Mouse (Mus musculus) kidney, adult 8-10 months (tissue): ENCODE measurements around the gene Unc13a.

Experiments used
- DNase-seq, 2 experiments: peaks; one replicate each; pipeline ENCODE4 v3.0.0; 2022

The Unc13a gene

GRCm38 (mm10) chr8:71619786-71620185 is 51.8 kb downstream of the Unc13a start:
- no peak for DNase-seq

- no peak for DNase-seq
These were observed 58.1 kb downstream of the Unc13a start for GRCm38 (mm10) chr8:71613418-71613817.

GRCm38 (mm10) chr8:71612141-71612540 is 59.4 kb downstream of the Unc13a start:
- DNase-seq, result no peak

- peak; percentile 99 for DNase-seq
These were observed 60.5 kb downstream of the Unc13a start, which contains the start of gene Colgalt1 for GRCm38 (mm10) chr8:71610822-71611651. Gene Colgalt1 (plus strand): TSS chr8:71610998.

- no peak for DNase-seq
These were observed 67.5 kb downstream of the Unc13a start for GRCm38 (mm10) chr8:71604021-71604420.

- peak; percentile 89 to 95 for DNase-seq
These were observed 68.8 kb downstream of the Unc13a start for GRCm38 (mm10) chr8:71602666-71603334.

GRCm38 (mm10) chr8:71601939-71602665 is 69.5 kb downstream of the Unc13a start:
- no peak for DNase-seq

- DNase-seq, result no peak
These were observed 72.7 kb downstream of the Unc13a start for GRCm38 (mm10) chr8:71598841-71599240.

GRCm38 (mm10) chr8:71598375-71598774 is 73.2 kb downstream of the Unc13a start:
- no peak for DNase-seq

GRCm38 (mm10) chr8:71597451-71597850 is 74.1 kb downstream of the Unc13a start, which contains the start of gene Fam129c:
Gene Fam129c (plus strand): TSS chr8:71597648.
- DNase-seq, result no peak

- DNase-seq, result peak in 1 of 2 experiments; percentile 28
These were observed 74.8 kb downstream of the Unc13a start for GRCm38 (mm10) chr8:71596798-71597197.

GRCm38 (mm10) chr8:71596384-71596783 is 75.2 kb downstream of the Unc13a start:
- DNase-seq, result no peak

GRCm38 (mm10) chr8:71595862-71596261 is 75.7 kb downstream of the Unc13a start:
- DNase-seq, result peak; percentile 78 to 90

- no peak for DNase-seq
These were observed 77.2 kb downstream of the Unc13a start for GRCm38 (mm10) chr8:71594324-71594722.

- DNase-seq, result peak in 1 of 2 experiments; percentile 19
These were observed 77.8 kb downstream of the Unc13a start for GRCm38 (mm10) chr8:71593556-71594323.

GRCm38 (mm10) chr8:71592374-71593170 is 79.0 kb downstream of the Unc13a start:
- DNase-seq, result peak; percentile 80 to 84

- peak; percentile 94 to 95 for DNase-seq
These were observed 79.8 kb downstream of the Unc13a start, which contains the start of gene Pgls for GRCm38 (mm10) chr8:71591471-71592373. Gene Pgls (plus strand): TSS chr8:71592176.

- no peak for DNase-seq
These were observed 80.5 kb downstream of the Unc13a start for GRCm38 (mm10) chr8:71591017-71591416.

- DNase-seq, result no peak
These were observed 82.8 kb downstream of the Unc13a start for GRCm38 (mm10) chr8:71588762-71589161.

GRCm38 (mm10) chr8:71586891-71587290 is 84.7 kb downstream of the Unc13a start:
- peak in 1 of 2 experiments; percentile 59 for DNase-seq
